Mouse (Mus musculus): ENCODE results near the gene Tor4a. TPM values are rescaled to one million over a fixed set of nuclear protein-coding genes. Genes with fewer than 3 reads are reported as not detected.

Tor4a gene
- total RNA-seq, 2 experiments from 2014 or later, result 5.6 to 6.5 TPM

Other genes with a start within 250 kb of the Tor4a start
- 10 to 100 TPM; 19.7 to 24.2 TPM for gene Zmynd19, start 247.1 kb downstream of the Tor4a start, total RNA-seq (2021)
- gene Dph7, start 234.5 kb downstream of the Tor4a start, total RNA-seq (2021), result 1 to 10 TPM; 4.9 to 7.3 TPM
- 10 to 100 TPM; 87.3 to 88.0 TPM for gene Mrpl41, start 221.8 kb downstream of the Tor4a start, total RNA-seq (2021)
- 10 to 100 TPM; 19.5 to 20.5 TPM for gene Pnpla7, start 220.9 kb downstream of the Tor4a start, total RNA-seq (2021)
- gene Nsmf, start 142.5 kb downstream of the Tor4a start, total RNA-seq (2021), result 10 to 100 TPM; 37.5 to 39.1 TPM
- gene Entpd8, start 116.6 kb downstream of the Tor4a start, total RNA-seq (2021), result not detected
- gene Noxa1, start 101.7 kb downstream of the Tor4a start, total RNA-seq (2021), result not detected
- gene Nrarp, start 16.1 kb downstream of the Tor4a start, total RNA-seq (2021), result 10 to 100 TPM; 23.9 to 25.1 TPM
- gene Nelfb, start 14.6 kb upstream of the Tor4a start, total RNA-seq (2021), result 10 to 100 TPM; 40.7 to 46.0 TPM
- not detected for gene Stpg3, start 17.8 kb upstream of the Tor4a start, total RNA-seq (2021)
- gene Fam166a, start 21.9 kb upstream of the Tor4a start, total RNA-seq (2021), result not detected
- gene Tubb4b, start 27.8 kb upstream of the Tor4a start, total RNA-seq (2021), result 100 to 1,000 TPM; 258 to 286 TPM
- gene Slc34a3, start 37.5 kb upstream of the Tor4a start, total RNA-seq (2021), result not detected
- not detected for gene Rnf224, start 39.9 kb upstream of the Tor4a start, total RNA-seq (2021)
- 1 to 10 TPM; 1.3 TPM for gene Rnf208, start 45.4 kb upstream of the Tor4a start, total RNA-seq (2021)
- not detected for gene Cysrt1, start 45.6 kb upstream of the Tor4a start, total RNA-seq (2021)
- gene AL732309.1, start 50.0 kb upstream of the Tor4a start, total RNA-seq (2021), result 1 to 10 TPM; 1.4 to 1.7 TPM
- gene Tmem203, start 58.6 kb upstream of the Tor4a start, total RNA-seq (2021), result 10 to 100 TPM; 16.4 to 18.2 TPM
- gene Tprn, start 65.7 kb upstream of the Tor4a start, total RNA-seq (2021), result 1 to 10 TPM; 5.0 to 7.5 TPM
- 10 to 100 TPM; 49.4 to 55.2 TPM for gene Ssna1, start 75.6 kb upstream of the Tor4a start, total RNA-seq (2021)
- 10 to 100 TPM; 48.6 to 54.0 TPM for gene Anapc2, start 75.6 kb upstream of the Tor4a start, total RNA-seq (2021)
- not detected for gene Tmem210, start 91.3 kb upstream of the Tor4a start, total RNA-seq (2021)
- not detected for gene Lrrc26, start 93.0 kb upstream of the Tor4a start, total RNA-seq (2021)
- not detected for gene Grin1, start 122.3 kb upstream of the Tor4a start, total RNA-seq (2021)
- 10 to 100 TPM; 28.2 TPM for gene Man1b1, start 135.5 kb upstream of the Tor4a start, total RNA-seq (2021)
- gene Dpp7, start 159.5 kb upstream of the Tor4a start, total RNA-seq (2021), result 1 to 10 TPM; 3.6 to 3.8 TPM
- 1 to 10 TPM; 7.1 to 9.4 TPM for gene Uap1l1, start 168.8 kb upstream of the Tor4a start, total RNA-seq (2021)
- gene Sapcd2, start 175.4 kb upstream of the Tor4a start, total RNA-seq (2021), result 1 to 10 TPM; 2.8 to 4.7 TPM
- gene Entpd2, start 199.0 kb upstream of the Tor4a start, total RNA-seq (2021), result 10 to 100 TPM; 14.9 to 17.2 TPM
- gene Npdc1, start 202.5 kb upstream of the Tor4a start, total RNA-seq (2021), result 10 to 100 TPM; 37.9 to 39.7 TPM
- gene Fut7, start 226.4 kb upstream of the Tor4a start, total RNA-seq (2021), result under 1 TPM in 1 of 2 experiments, not detected in 1; 0.12 TPM
- 10 to 100 TPM; 21.2 to 21.9 TPM for gene Abca2, start 231.8 kb upstream of the Tor4a start, total RNA-seq (2021)